Mouse (Mus musculus) midbrain, embryonic 13.5 days (tissue): ENCODE results near the gene Tedc2. TPM values are rescaled to one million over a fixed set of nuclear protein-coding genes. Genes with fewer than 3 reads are reported as not detected.

Experiments
- ATAC-seq: fragments of 200-750 bp; cut with Nextera tagmentation; 2 replicates; pipeline ENCODE4 v1.8.0; 2017; ENCODE audit warnings: mild to moderate bottlenecking, moderate TSS enrichment, moderate library complexity
- H3K27ac ChIP-seq: fragments of 300-500 bp; sonication (generic); 2 replicates; pipeline ENCODE4 v1.5.1; 2015; ENCODE audit warnings: inconsistent platforms, mild to moderate bottlenecking, moderate library complexity
- H3K27me3 ChIP-seq: fragments of 300-500 bp; sonication (generic); 2 replicates; pipeline ENCODE4 v1.6.1; 2015; ENCODE audit warnings: mild to moderate bottlenecking, inconsistent platforms
- H3K36me3 ChIP-seq: fragments of 300-500 bp; sonication (generic); 2 replicates; pipeline ENCODE4 v1.6.1; 2015; ENCODE audit warnings: mild to moderate bottlenecking, inconsistent platforms
- H3K4me1 ChIP-seq: fragments of 300-500 bp; sonication (generic); replicated peaks from 2 replicates; pipeline ENCODE4 v1.6.1; 2015; ENCODE audit warnings: inconsistent platforms
- H3K4me2 ChIP-seq: fragments of 300-500 bp; sonication (generic); replicated peaks from 2 replicates; pipeline ENCODE4 v1.6.1; 2015; ENCODE audit warnings: moderate library complexity, mild to moderate bottlenecking, inconsistent platforms
- H3K4me3 ChIP-seq: fragments of 300-500 bp; sonication (generic); replicated peaks from 2 replicates; pipeline ENCODE4 v1.5.1; 2015; ENCODE audit warnings: mild to moderate bottlenecking, inconsistent platforms
- H3K9ac ChIP-seq: fragments of 300-500 bp; sonication (generic); replicated peaks from 2 replicates; pipeline ENCODE4 v1.6.1; 2015; ENCODE audit warnings: mild to moderate bottlenecking, inconsistent platforms
- H3K9me3 ChIP-seq: fragments of 300-500 bp; sonication (generic); 2 replicates; pipeline ENCODE4 v1.6.1; 2016; ENCODE audit warnings: mild to moderate bottlenecking, inconsistent platforms
- WGBS: fragments of 180-500 bp; shearing (Covaris S2); methylation state at CpG from one replicate; pipeline ENCODE4 v1.1.7; 2015; 5-methylcytosine and 5-hydroxymethylcytosine counted together
- polyA plus RNA-seq: library from polyadenylated mRNA; unstranded; fragments of >200 nt; fragmentation: Nextera tagmentation; extraction: Ambion mirVana; gene quantifications from 2 replicates; pipeline ENCODE4 v1.2.1, GENCODE M21; 2015

The Tedc2 gene
- polyA plus RNA-seq, 1 experiment from 2014 or later = 14.4 TPM

- no peak overlapping the region for H3K4me2 ChIP-seq
- peaks cover 24% of the 10 kb centered on the region for H3K36me3 ChIP-seq
- H3K4me1 ChIP-seq = no peaks in the 10 kb centered on the region
- no peak overlapping the region for H3K9ac ChIP-seq
- WGBS = 88% methylated on average over 2 of the region's 2 CpGs
- H3K9me3 ChIP-seq = no peaks in the 10 kb centered on the region
- no peak for ATAC-seq
- H3K4me3 ChIP-seq = no peak overlapping the region
- H3K27ac ChIP-seq = no peak overlapping the region
- no peaks in the 10 kb centered on the region for H3K27me3 ChIP-seq
Observed at GRCm38 (mm10) chr17:24190934-24191333, 29.7 kb downstream of the Tedc2 start.

- Histone ChIP-seq H3K27ac (no peak overlapping the region), H3K9ac (no peak overlapping the region), H3K4me2 (no peak overlapping the region), H3K36me3 (no peaks in the 10 kb centered on the region), H3K27me3 (peaks cover 2% of the 10 kb centered on the region; the same call in 1 of the 2 replicates), H3K4me3 (no peak overlapping the region), H3K4me1 (peaks cover 6% of the 10 kb centered on the region), H3K9me3 (no peaks in the 10 kb centered on the region)
- WGBS = 89% methylated on average over 3 of the region's 3 CpGs
- no peak for ATAC-seq
Observed at GRCm38 (mm10) chr17:24174259-24174658, 46.4 kb downstream of the Tedc2 start.

- Histone ChIP-seq H3K9ac (no peak overlapping the region), H3K4me2 (no peak overlapping the region), H3K27ac (no peak overlapping the region), H3K4me3 (no peak overlapping the region), H3K9me3 (no peaks in the 10 kb centered on the region), H3K4me1 (peaks cover 7% of the 10 kb centered on the region), H3K36me3 (no peaks in the 10 kb centered on the region), H3K27me3 (peaks cover 2% of the 10 kb centered on the region; the same call in 1 of the 2 replicates)
- no peak for ATAC-seq
- WGBS = 3% methylated on average over 3 of the region's 3 CpGs
Observed at GRCm38 (mm10) chr17:24173423-24173822, 47.2 kb downstream of the Tedc2 start.

- no peak overlapping the region for H3K9ac ChIP-seq
- peaks cover 24% of the 10 kb centered on the region for H3K4me1 ChIP-seq
- no peak overlapping the region for H3K27ac ChIP-seq
- peaks cover 2% of the 10 kb centered on the region; the same call in 1 of the 2 replicates for H3K27me3 ChIP-seq
- H3K9me3 ChIP-seq = no peaks in the 10 kb centered on the region
- no peak for ATAC-seq
- no peak overlapping the region for H3K4me3 ChIP-seq
- H3K4me2 ChIP-seq = no peak overlapping the region
- peaks cover 9% of the 10 kb centered on the region for H3K36me3 ChIP-seq
- 93% methylated on average over 4 of the region's 4 CpGs for WGBS
Observed at GRCm38 (mm10) chr17:24171738-24172137, 48.9 kb downstream of the Tedc2 start.

GRCm38 (mm10) chr17:24170729-24171128, 49.9 kb downstream of the Tedc2 start:
- H3K36me3 ChIP-seq = peaks cover 15% of the 10 kb centered on the region
- no peak overlapping the region for H3K27ac ChIP-seq
- no peaks in the 10 kb centered on the region for H3K9me3 ChIP-seq
- H3K4me1 ChIP-seq = peaks cover 25% of the 10 kb centered on the region
- 0 out of 2 replicates have a peak overlapping the region, but pooled peaks have one; percentile 9 for H3K4me2 ChIP-seq
- H3K4me3 ChIP-seq = no peak overlapping the region
- H3K9ac ChIP-seq = no peak overlapping the region
- WGBS = 78% methylated on average over 5 of the region's 5 CpGs
- peaks cover 2% of the 10 kb centered on the region; the same call in 1 of the 2 replicates for H3K27me3 ChIP-seq
- no peak for ATAC-seq

- Histone ChIP-seq H3K9me3 (no peaks in the 10 kb centered on the region), H3K27ac (peak overlapping the region; percentile 98), H3K27me3 (peaks cover 2% of the 10 kb centered on the region; the same call in 1 of the 2 replicates), H3K4me1 (peaks cover 28% of the 10 kb centered on the region), H3K4me2 (peak overlapping the region; percentile 94), H3K36me3 (peaks cover 21% of the 10 kb centered on the region), H3K4me3 (peak overlapping the region; percentile 96), H3K9ac (peak overlapping the region; percentile 95)
- ATAC-seq = 0 out of 2 replicates have a peak, but pooled peaks have one; percentile 1
- whole genome bisulfite sequencing = 65% methylated on average over 3 of the region's 3 CpGs
Observed at GRCm38 (mm10) chr17:24170125-24170524, 50.5 kb downstream of the Tedc2 start.

- under 1% methylated on average over 58 of the region's 58 CpGs for WGBS
- peak; percentile 85 for ATAC-seq
Observed at GRCm38 (mm10) chr17:24169317-24170065, 51.2 kb downstream of the Tedc2 start, which contains the start of gene Atp6v0c. Gene Atp6v0c (minus strand): TSS chr17:24169702.

GRCm38 (mm10) chr17:24168590-24169277, 51.9 kb downstream of the Tedc2 start:
- Histone ChIP-seq H3K9ac (peak overlapping the region; percentile 95), H3K27me3 (peaks cover 2% of the 10 kb centered on the region; the same call in 1 of the 2 replicates), H3K27ac (peak overlapping the region; percentile 98), H3K9me3 (no peaks in the 10 kb centered on the region), H3K4me3 (peak overlapping the region; percentile 96), H3K4me2 (peak overlapping the region; percentile 94), H3K36me3 (peaks cover 28% of the 10 kb centered on the region), H3K4me1 (peaks cover 28% of the 10 kb centered on the region)
- ATAC-seq = peak; percentile 59
- WGBS = under 1% methylated on average over 38 of the region's 41 CpGs

More at GRCm38 (mm10) chr17:24169317-24170065, 51.2 kb downstream of the Tedc2 start, which contains the start of gene Atp6v0c:
- Histone ChIP-seq H3K36me3 (peaks cover 28% of the 10 kb centered on the region), H3K4me2 (peak within 1 kb of the TSS; percentile 94), H3K9me3 (no peaks in the 10 kb centered on the region), H3K4me1 (peaks cover 28% of the 10 kb centered on the region), H3K27me3 (peaks cover 2% of the 10 kb centered on the region; the same call in 1 of the 2 replicates), H3K4me3 (peak within 1 kb of the TSS; percentile 96), H3K27ac (peak within 1 kb of the TSS; percentile 98), H3K9ac (peak within 1 kb of the TSS; percentile 95)

- peak overlapping the region; percentile 96 for H3K4me3 ChIP-seq
- peak overlapping the region; percentile 94 for H3K4me2 ChIP-seq
- H3K9ac ChIP-seq = peak overlapping the region; percentile 95
- peak overlapping the region; percentile 98; the same call in 1 of the 2 replicates for H3K27ac ChIP-seq
- H3K4me1 ChIP-seq = peaks cover 31% of the 10 kb centered on the region
- WGBS = 57% methylated on average over 7 of the region's 7 CpGs
- H3K36me3 ChIP-seq = peaks cover 28% of the 10 kb centered on the region
- peaks cover 2% of the 10 kb centered on the region; the same call in 1 of the 2 replicates for H3K27me3 ChIP-seq
- H3K9me3 ChIP-seq = no peaks in the 10 kb centered on the region
- ATAC-seq = no peak
Observed at GRCm38 (mm10) chr17:24167891-24168505, 52.7 kb downstream of the Tedc2 start.

- peaks cover 2% of the 10 kb centered on the region; the same call in 1 of the 2 replicates for H3K27me3 ChIP-seq
- H3K4me3 ChIP-seq = peak overlapping the region; percentile 96; the same call in 1 of the 2 replicates
- 92% methylated on average over 6 of the region's 6 CpGs for WGBS
Observed at GRCm38 (mm10) chr17:24167120-24167519, 53.5 kb downstream of the Tedc2 start.

More at GRCm38 (mm10) chr17:24167120-24167519, 53.5 kb downstream of the Tedc2 start:
- Histone ChIP-seq H3K9ac (no peak overlapping the region), H3K36me3 (peaks cover 28% of the 10 kb centered on the region), H3K27ac (no peak overlapping the region), H3K9me3 (no peaks in the 10 kb centered on the region), H3K4me1 (peaks cover 40% of the 10 kb centered on the region), H3K4me2 (peak overlapping the region; percentile 94)
- ATAC-seq = no peak
